Mouse (Mus musculus) C2C12 (cell line): ENCODE results near the gene Hmbs.

ENCODE experiments used
- CEBPB ChIP-seq: IDR thresholded peaks from one replicate; pipeline ENCODE4 v1.6.1; 2011; ENCODE audit warnings: low read depth, mild to moderate bottlenecking, control low read depth, moderate library complexity
- CTCF ChIP-seq: IDR thresholded peaks from one replicate; pipeline ENCODE4 v1.5.1; 2011; ENCODE audit not compliant: control insufficient read depth, insufficient read depth, insufficient read length
- FOSL1 ChIP-seq: IDR thresholded peaks from one replicate; pipeline ENCODE4 v1.8.0; 2011; ENCODE audit warnings: mild to moderate bottlenecking, low read length; ENCODE audit not compliant: poor library complexity, insufficient read depth, severe bottlenecking
- MYOG ChIP-seq: IDR thresholded peaks from one replicate; pipeline ENCODE4 v1.6.1; 2011; ENCODE audit not compliant: control insufficient read depth, insufficient read length; ENCODE audit errors: extremely low read depth
- USF1 ChIP-seq: IDR thresholded peaks from one replicate; pipeline ENCODE4 v1.6.1; 2011; ENCODE audit warnings: low read depth, mild to moderate bottlenecking, control low read depth, moderate library complexity

GRCm38 (mm10) chr9:44318076-44318825, 25.8 kb downstream of the Hmbs start:
- TF ChIP-seq CTCF (no peak), CEBPB (no peak), USF1 (no peak), MYOG (no peak), FOSL1 (no peak)
